Mouse (Mus musculus) lung, postnatal 4 days (tissue): ENCODE results near the gene Tax1bp1.
A peak's percentile ranks its signal among the peaks of the same experiment; 100 is the strongest.
"Not testable (repeated sequence)": the region's sequence is repeated elsewhere in the genome, so short reads cannot be mapped to it uniquely, and the experiment has no call there.

Experiments used
- DNase-seq, 2 experiments: peaks; one replicate each; pipeline ENCODE4 v3.0.0; 2021

The Tax1bp1 gene

DNA sequence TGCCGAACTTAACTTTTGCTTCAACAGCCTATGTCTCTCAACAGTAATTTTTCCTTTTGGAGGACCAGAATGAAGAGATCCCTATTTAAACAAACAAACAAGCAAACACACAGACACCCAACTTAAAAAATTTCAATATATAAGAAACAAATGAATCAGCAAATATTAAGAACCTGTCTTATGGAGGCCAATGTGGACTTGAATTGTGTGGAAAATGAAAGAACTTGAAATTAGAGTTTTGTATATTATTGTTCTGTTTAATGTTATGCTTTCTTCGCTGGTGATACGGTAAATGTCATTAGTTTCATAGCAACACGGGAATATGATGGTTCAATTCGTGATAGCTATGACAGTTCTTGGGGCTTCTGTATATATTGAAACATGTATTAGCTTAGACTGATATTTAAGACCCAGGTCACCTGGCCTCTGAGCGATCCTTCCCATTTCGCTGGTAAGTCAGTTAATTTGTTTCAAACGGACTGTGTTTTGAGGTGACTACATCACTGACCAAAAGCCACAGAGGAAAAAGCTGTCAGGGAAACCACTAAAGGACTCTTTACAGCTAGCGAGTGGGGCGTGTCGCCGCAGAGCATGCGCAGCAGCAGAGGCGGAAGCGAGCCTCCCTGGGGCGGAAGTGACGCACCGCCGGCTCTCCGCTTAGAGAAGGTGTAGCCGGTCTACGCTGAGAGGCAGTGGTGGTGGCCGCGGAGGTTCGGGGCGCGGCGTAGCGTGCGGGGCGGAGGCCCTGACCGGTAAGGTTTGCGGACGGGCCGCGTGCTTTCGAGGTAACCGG lies at the start of gene Tax1bp1:
Tax1bp1 (plus strand) TSS at position 626 of the 793 bp plus-strand sequence.
- peak; percentile 95 to 96 for DNase-seq

DNA sequence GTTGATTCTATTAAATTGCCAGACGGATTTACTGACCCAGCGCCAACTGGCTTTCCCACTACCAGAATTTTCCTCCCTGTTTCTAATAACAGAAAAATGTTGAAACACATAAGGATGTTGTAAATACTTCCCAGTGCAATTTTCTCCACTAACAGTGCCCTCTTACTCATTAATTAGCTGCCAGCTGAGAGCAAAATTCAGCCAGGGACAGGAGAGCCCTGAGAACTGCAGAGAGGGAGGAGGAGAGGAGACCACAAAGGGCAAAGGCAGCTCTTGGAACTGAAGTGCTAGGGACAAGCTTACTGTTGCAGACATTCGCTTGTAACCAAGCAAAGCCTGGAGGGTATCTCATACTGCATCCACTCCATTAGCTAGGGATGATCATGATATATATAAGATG lies 45.9 kb upstream of the Tax1bp1 start:
- DNase-seq = no peak

DNA sequence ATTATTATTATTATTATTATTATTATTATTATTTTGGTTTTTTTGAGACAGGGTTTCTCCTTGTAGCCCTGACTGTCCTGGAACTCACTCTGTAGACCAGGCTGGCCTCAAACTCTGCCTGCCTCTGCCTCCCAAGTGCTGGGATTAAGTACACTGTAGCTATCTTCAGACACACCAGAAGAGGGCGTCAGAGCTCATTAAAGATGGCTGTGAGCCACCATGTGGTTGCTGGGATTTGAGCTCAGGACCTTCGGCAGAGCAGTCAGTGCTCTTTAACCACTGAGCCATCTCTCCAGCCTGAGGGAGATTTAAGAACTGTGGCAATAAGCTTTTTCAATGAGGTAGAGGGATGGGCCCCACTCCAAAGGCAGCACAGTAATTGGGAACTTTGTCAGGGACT lies 43.7 kb upstream of the Tax1bp1 start:
- not testable (repeated sequence) for DNase-seq

DNA sequence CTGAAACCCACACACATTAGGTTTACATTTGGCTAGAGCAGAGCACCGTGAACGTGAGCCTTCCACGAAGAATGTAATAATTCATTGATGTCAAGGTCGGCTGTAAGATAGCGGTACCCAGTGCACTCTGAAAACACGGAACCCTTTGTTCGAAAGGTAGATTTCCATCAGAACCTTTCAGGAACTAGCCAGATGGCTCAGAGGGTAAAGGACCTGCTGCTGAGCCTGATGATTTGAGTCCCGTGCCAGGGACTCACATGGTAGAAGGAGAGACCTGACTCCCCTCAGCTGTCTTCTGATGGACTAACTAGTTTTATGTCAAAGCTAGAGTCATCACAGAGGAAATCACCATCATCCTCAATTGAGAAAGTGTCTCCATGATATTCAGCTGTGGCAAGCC lies 41.7 kb upstream of the Tax1bp1 start:
- no peak for DNase-seq

DNA sequence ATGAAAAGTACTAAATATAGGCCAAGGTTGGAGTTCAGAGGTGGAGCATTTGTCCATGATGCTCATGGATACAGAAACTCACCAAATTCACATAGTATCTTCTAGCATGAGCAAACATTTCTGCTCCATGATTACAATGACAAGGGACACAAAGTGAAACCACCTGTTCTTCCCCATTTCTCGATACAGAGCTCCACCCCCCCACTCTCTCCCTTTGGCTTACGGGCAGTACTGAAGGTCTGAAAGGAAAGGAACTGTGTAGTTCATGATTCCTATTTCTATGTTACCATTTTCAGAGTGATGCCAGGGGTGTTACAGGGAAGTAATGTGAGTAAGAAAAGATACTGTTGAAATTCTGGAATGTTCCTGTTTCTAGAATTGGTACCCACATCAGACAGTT lies 41.0 kb upstream of the Tax1bp1 start:
- no peak for DNase-seq

DNA sequence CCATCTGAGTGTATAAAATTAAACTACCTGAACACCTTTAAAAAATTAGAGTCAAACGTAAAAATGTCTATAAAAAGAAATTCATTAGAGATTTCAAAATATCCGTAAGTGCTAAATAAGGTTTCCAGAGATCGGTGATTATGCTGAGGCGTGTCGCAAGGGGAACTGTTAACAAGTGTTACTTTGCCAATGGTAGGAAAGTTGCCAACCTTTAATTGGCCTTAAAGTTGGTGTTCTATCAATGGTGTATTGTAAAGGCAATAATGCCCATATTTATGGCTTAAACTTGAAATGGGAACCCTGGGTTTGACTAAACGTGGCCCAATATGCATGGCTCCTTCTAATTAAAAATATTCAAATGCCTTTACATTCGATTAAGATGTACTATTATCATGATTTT lies 39.8 kb upstream of the Tax1bp1 start:
- no peak for DNase-seq

DNA sequence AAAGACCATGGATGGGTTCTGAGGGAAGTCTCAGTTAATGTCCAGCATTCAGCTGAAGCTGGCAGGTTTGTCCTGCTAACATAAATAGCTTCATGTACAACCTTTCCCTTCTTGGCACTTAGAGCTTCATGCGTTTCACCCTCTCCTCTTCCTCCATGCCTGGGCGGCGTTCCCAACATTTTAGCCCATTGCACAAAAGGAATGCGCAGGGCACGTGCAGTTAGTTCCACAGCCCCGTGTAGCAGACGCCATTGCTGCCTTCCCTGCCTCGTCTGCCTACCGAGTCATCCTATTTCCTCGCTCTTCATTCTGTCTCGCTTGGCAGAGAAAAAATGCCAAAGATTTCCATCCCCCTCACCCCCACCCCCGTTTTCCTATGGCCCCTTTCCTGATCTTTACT lies 39.0 kb upstream of the Tax1bp1 start:
- DNase-seq = no peak

DNA sequence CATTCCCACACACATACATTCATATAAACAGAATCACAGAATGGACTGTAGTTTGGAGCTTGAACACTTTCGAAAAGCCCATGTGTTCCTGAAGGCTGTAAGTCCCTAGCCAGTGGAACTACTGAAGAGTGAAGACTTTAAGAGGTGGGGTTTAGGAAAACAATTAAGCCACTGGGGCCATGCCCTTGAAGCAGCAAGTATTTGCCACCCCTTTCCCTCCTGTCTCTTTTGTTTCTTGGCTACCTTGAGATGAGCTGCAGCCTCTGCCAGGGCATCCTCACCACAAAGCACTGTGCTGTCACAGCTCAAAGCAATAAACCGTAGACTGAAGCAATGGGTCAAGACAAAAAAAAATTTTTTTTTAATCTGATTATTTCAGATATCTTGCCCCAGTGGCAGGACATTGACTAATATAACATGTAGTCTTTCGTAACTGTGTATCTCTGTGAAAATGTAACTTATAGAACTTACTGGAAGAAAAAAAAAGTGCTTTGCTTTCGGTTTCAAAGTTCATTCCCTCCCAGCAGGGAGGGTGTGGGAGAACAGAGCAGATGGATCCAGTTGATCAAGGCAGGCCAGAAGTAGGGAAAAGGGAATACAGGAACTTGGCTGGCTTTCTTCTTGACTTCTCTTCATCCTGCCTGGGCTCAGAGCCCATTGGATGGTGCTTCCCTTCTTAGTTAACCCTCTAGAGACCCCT lies 38.2 kb upstream of the Tax1bp1 start:
- DNase-seq = peak in 1 of 2 experiments; percentile 32

DNA sequence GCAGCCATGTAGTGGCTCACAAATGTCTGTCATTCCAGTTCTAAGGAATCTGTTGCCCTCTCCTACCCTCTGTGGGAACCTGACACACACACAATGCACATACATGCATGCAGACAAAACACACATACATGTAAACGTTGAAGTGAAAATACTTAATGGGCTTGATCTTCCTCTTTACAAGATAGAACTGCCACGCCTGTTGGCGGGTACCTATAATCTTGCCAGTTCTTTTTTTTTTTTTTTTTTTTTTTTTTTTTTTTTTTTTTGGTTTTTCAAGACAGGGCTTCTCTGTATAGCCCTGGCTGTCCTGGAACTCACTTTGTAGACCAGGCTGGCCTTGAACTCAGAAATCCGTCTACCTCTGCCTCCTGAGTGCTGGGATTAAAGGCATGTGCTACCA lies 36.0 kb upstream of the Tax1bp1 start:
- not testable (repeated sequence) for DNase-seq

DNA sequence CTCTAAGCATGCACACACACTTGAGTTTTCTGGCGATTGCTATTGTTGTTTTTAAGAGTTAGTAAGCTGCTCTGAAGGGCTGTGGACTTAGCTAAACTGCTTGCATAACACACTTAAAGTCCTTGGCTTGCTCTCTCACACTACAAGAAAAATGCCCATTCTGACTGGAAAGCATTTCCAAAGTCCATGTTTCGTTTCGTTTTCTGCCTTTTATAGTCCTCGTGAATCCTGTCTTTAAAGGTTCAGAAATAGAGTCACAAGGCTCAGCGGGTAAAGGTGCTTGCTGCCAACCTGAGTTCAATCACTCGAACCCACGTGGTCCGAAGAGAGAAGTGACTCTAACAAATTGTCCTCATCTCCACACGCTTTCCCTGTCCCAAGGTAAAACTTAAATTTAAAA lies 34.0 kb upstream of the Tax1bp1 start:
- no peak for DNase-seq

DNA sequence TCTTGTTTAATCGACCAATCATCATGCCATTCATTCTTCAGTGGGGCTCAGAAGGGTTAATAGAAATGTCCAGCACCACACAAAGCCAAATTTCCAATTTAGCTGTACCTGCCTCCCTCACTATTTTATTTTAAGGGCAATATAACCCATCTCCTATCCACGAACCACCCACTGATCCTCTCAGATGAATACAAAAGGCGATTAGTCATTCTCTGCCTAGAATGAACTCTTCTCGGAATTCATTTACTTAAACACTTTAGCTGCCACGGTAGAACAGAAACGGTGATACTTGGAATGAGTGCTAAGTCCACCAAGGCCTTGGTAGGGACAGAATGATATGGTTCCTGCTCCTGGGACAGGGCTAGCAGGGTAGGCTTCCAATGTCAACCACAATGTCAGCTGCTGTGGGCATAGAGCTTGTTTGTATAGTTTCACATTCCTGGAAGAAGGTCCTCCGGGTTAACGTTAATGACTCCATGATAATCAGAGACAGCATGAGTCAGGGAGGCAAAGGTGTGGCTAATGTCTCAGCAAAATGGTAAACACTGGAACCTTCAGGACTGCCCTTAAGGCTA lies 33.0 kb upstream of the Tax1bp1 start:
- DNase-seq = no peak

DNA sequence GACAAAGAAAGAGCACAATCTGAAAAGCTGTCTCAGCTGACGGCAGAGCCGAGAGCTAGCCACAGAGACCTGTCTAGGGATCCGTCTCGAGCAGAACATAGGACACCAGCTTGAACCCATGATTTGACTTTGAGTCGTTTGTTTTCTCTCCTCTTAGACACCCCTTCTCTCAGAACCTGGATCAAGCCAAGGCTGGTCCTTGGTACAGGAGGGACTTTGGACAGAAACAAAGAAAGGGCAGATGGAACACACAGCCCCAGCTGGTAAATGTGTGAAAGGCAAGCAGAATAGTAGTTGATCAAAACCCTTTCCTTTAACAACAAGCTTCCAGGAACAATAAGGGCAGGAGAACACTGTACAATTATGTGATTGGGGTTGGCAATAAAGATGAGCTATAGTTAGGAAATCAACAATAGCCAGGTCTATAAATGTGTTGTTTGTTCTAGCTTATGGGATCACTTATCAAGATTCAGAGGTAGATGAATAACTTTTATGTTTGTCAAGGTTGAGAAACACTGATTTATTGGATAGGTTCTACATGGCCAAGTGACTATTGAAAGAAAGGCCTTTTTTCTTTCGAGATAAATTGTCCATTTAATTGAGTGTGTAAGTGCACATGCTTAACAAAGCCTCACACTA lies 31.6 kb upstream of the Tax1bp1 start:
- no peak for DNase-seq

DNA sequence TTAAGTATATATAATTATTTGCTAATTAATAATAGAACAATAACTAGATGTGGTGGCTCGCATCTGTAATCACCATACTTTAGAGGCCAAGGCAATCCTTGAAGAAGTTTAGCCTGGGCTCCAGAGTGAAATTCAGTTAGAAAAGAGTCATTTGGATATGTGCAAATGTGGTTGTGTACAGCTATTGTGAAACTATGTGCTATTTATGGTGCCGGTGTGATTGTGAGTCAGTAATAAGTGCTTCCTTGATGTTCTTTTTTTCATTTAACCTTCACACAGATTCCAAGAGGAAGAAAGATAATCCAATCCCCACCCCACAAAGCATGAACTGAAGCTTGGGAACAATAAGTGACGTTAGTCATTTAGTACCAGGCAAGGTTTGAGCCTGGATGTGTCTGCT lies 30.9 kb upstream of the Tax1bp1 start:
- DNase-seq = no peak

DNA sequence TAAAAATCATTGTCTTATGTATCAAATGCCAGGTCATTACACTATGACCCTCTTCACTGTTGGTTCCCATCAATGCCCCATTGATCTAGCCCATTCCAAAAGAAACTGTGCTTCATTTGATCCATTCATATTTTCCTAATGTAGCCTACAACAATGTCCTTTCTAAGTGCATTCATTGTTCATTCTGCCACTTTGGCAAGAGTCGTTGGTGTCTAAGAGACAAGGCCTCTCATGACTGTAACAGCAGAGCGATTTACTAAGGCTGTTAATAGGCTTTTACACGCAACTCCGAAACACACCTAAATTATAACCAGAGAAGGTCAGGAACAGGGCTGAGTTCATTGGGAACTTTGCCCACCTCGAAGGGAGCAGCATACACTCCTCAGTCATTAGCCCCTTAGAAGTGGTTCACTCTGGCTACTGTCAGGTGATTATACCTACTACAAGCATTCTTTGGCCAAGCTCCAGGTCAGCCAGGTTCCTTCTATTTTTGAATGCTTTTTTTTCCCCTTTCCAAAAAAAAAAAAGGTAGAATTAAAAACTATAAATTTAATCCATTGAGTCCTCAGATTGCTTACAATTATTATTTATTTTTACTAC lies 26.5 kb upstream of the Tax1bp1 start:
- no peak for DNase-seq

DNA sequence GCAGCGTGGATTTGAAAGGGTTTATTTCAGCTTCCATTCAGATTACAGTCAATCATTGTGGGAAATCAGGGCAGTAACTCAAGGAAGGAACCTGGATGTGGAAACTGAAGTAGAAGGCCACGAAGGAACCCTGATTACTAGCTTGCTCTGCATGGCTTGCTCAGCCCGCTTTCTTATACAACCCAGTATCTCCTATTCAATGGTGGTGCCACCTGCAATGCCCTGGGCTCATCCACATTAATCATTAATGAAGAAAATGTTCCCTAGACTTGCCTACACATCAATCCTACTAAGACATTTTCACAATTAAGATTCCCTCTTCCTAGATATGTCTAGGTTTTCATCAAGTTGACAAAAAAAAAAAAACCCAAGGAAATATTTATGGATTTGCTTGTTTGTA lies 23.2 kb upstream of the Tax1bp1 start:
- no peak for DNase-seq

DNA sequence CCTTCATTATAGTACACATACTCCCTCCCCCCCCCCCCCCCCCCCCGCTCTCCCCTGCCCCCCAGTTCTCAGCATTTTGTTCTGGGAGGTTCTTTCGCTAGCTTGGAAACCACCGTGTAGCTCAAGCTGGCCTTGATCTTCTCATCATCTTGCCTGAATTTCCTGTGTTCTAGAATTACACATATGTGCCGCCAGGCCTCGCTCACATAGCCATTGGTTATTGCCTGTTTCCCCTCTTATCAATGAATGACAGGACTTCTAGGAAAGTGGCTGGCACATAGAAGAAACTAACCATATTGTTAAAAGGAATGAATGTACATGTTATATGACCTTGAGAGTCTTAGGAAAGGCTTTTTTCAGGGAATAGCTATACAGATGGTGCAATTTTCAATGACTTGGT lies 21.7 kb upstream of the Tax1bp1 start:
- DNase-seq = no peak

DNA sequence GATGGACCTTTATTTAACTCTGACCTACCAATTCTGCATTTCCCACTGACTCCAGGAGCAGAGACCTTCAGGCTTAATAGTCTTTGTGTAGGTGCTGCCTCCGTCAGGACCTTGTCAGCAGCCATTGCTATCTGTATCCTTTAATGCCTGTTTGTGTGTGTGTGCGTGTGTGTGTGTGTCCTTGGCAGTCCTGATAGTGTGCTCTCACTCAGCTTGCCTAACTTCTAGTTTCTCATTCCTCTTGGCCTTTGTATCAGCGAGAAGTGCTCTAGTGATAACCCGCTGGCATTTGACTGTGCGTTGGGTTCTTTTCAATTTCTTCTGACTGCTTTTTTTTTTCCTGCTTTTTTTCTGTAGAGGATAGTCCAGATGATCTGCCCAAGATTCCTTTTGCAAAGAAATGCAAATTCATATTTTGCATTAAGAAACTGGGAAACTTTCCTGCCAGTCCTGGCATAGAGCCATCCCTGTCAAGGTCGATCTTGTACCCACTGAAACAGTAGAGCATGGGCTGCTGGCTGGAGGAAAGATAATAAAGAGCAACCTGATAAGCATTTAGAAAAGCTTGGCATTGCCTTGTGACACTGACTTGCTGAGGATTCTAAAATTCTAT lies 21.0 kb upstream of the Tax1bp1 start:
- DNase-seq = no peak

DNA sequence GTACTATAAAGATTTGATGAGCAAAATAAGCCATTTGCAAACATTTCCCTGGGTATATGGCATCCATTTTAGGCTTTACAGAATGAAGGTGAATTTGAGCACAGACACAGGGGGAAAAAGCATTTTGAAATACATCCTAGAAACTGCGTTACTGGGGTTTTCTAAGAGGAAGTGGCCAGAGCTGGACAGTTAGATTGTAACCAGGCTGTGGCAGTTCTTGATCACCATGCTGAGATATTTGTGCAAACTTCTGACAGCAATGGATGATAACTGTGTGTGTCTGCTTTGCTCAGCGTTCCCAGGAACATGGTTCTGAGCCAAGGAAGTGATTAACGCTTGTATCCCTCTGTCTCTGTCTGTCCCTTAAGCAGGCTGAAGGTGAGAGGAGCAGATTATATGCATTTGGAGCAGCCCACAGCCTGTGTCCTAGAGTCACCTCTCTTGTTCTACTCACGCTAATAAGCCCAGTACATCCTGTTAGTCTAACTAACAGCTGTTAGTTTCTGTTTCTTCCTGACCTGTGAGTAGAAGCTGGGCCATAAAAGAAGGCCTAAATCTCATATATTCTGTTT lies 15.5 kb upstream of the Tax1bp1 start:
- no peak for DNase-seq

DNA sequence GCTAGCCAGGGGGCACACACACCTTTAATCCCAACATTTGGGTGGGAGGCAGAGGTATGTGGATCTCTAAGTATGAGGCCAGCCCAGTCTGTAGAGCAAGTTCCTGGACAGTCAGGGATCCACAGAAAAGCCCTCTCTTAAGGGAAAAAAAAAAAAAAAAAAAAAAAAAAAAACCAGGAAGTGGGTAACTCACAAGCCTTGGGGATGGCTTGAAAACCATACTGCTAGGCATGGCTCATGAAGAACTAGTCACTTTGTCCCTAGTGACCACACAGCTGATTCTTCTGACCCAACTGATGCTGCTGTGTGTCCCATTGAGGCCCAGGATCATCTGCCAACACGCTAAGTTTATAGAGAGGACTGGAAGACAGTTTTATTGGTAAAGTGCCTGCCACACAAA lies 14.5 kb upstream of the Tax1bp1 start:
- DNase-seq = no peak

DNA sequence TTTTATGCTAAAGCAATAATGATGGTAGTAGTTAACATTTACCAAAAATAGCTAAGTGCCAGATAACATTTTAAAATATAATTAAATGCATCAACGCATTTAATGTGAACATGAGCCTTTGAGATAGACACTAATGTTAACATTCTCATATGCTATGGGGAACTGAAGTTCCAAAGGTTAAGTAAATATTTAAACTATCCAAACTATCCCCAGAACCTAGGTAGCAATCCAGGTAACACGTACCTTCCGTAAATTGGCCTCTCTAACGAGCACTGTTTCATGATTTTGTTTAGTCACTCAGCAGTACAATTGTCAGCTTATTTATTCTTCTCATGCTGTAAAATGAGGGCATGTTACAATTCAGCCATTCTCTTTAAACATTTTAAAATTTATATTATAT lies 13.6 kb upstream of the Tax1bp1 start:
- DNase-seq = no peak

DNA sequence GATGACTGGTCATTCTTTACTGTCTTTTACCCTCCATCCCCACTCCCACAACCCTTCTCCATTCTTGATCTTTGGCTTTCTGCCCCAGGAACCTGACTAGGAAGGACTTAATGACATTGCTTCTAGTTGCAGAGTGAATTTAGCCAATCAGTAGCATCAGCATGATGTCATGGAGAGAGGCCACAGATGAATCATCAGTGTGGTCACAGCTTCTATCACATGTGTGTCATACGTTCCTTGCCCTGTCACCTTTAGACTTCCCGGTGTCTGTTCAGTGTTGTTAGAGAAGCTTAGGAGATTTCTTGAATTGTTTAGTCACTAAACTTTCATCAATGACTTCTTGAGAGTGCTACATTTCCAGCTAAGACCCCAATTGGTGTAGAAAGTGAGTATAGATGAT lies 10.3 kb upstream of the Tax1bp1 start:
- no peak for DNase-seq

DNA sequence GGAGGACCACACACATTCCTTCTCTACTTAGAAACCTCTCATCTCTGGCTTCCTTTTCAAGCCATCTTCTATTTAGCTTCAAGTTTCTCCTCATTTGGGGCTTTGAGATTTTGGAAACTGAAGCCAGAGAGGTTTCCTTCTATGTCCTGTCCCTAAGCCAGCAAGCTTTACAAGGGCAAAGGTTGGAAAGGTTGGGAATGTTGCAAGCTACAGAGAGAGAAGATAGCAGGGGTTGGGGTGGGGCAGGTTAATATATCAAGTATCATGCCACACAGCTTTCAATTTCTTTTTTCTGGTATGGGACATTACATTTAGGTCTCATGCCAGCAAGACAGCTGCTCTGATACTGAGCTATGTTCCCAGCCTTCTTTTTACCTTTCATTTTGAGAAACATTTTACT lies 8.2 kb upstream of the Tax1bp1 start:
- no peak for DNase-seq

DNA sequence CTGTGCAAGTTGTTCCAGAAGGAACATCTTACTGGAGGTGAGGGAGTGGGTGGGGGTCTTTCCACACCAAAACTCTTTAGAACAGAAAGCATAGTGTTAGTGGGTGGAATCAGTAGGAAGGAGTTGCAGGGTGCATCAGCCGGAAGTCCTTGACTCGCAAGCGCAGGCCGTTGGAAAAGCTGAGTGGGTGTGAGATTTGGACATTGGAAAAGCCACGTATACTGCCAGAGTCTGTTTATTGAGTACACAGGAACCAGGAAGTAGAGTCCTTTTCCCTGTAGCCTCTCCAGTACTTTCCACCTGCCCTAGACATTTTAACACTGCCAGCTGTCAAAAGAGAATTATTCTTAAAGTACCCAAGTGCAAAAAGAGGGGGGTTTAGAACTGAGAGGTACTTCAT lies 5.7 kb upstream of the Tax1bp1 start:
- DNase-seq = no peak
